Mouse (Mus musculus) intestine, embryonic 16.5 days (tissue): ENCODE data around the gene Iqcm. TPM values are rescaled to one million over a fixed set of nuclear protein-coding genes. Genes with fewer than 3 reads are reported as not detected.

Experiments used
- ATAC-seq: fragments of 200-750 bp; cut with Nextera tagmentation; 2 replicates; pipeline ENCODE4 v1.8.0; 2017; ENCODE audit warnings: moderate TSS enrichment, moderate library complexity
- H3K27ac ChIP-seq: fragments of 300-500 bp; sonication (generic); 2 replicates; pipeline ENCODE4 v1.5.1; 2014; ENCODE audit warnings: mild to moderate bottlenecking, low read length
- H3K27me3 ChIP-seq: fragments of 300-500 bp; sonication (generic); replicated peaks from 2 replicates; pipeline ENCODE4 v1.6.1; 2014; ENCODE audit warnings: low read length, control low read depth, mixed read lengths; ENCODE audit not compliant: control insufficient read depth, insufficient read depth
- H3K36me3 ChIP-seq: fragments of 300-500 bp; sonication (generic); 2 replicates; pipeline ENCODE4 v1.6.1; 2014; ENCODE audit warnings: low read length, control low read depth; ENCODE audit not compliant: control insufficient read depth, insufficient read depth
- H3K4me1 ChIP-seq: fragments of 300-500 bp; sonication (generic); 2 replicates; pipeline ENCODE4 v1.6.1; 2014; ENCODE audit warnings: low read length, control low read depth, mixed read lengths; ENCODE audit not compliant: control insufficient read depth, insufficient read depth
- H3K4me2 ChIP-seq: fragments of 300-500 bp; sonication (generic); 2 replicates; pipeline ENCODE4 v1.6.1; 2014; ENCODE audit warnings: low read depth, low read length, control low read depth
- H3K4me3 ChIP-seq: fragments of 300-500 bp; sonication (generic); 2 replicates; pipeline ENCODE4 v1.5.1; 2014; ENCODE audit warnings: mild to moderate bottlenecking, low read length
- H3K9ac ChIP-seq: fragments of 300-500 bp; sonication (generic); 2 replicates; pipeline ENCODE4 v1.6.1; 2014; ENCODE audit warnings: low read depth, low read length
- H3K9me3 ChIP-seq: fragments of 300-500 bp; sonication (generic); 2 replicates; pipeline ENCODE4 v1.6.1; 2016; ENCODE audit warnings: low read length, control low read depth; ENCODE audit not compliant: control insufficient read depth
- WGBS: fragments of 180-500 bp; shearing (Covaris S2); extraction: QIAGEN DNeasy Blood & Tissue Kit; methylation state at CpG from one replicate; pipeline ENCODE4 v1.1.7; 2014; 5-methylcytosine and 5-hydroxymethylcytosine counted together
- polyA plus RNA-seq: library from polyadenylated mRNA; unstranded; fragments of >200 nt; fragmentation: Nextera tagmentation; extraction: Ambion mirVana; gene quantifications from 2 replicates; pipeline ENCODE4 v1.2.1, GENCODE M21; 2015

Iqcm gene
- polyA plus RNA-seq, 1 experiment from 2014 or later = not detected

DNA sequence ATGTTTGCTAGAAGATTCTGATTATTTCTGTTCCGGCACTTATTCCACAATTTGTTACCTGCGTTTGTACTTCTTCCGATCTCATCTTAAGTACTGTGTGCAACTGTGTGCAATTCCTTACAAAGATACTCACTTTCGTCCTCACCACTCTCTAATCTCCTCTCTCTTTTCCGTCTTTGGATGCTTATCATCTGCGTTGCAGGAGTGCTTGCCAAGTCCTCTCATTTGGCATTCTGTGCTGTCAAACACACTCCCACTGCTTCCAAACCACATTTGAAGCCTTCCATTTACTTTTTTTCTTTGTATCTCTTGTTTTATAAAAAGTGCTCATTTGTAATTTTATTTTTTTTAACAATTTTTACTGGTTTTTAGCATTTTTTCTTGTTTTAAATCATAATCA, 210.8 kb downstream of the Iqcm start:
- H3K36me3 ChIP-seq = no peaks in the 10 kb centered on the region

GRCm38 (mm10) chr8:75746561-75746960, 298.1 kb downstream of the Iqcm start:
- 82% methylated on average over 3 of the region's 3 CpGs for WGBS
- Histone ChIP-seq H3K9me3 (no peaks in the 10 kb centered on the region), H3K27me3 (no peaks in the 10 kb centered on the region), H3K27ac (no peak overlapping the region), H3K36me3 (no peaks in the 10 kb centered on the region), H3K4me3 (no peak overlapping the region), H3K4me2 (no peak overlapping the region), H3K9ac (no peak overlapping the region), H3K4me1 (no peaks in the 10 kb centered on the region)
- no peak for ATAC-seq

More for the DNA sequence above, 210.8 kb downstream of the Iqcm start:
- H3K9me3 ChIP-seq = no peaks in the 10 kb centered on the region
- no peak overlapping the region for H3K27ac ChIP-seq
- no peaks in the 10 kb centered on the region for H3K27me3 ChIP-seq
- H3K4me1 ChIP-seq = no peaks in the 10 kb centered on the region
- WGBS = 81% methylated on average over 6 of the region's 6 CpGs
- H3K4me3 ChIP-seq = no peak overlapping the region
- ATAC-seq = no peak
- H3K9ac ChIP-seq = no peak overlapping the region
- no peak overlapping the region for H3K4me2 ChIP-seq

DNA sequence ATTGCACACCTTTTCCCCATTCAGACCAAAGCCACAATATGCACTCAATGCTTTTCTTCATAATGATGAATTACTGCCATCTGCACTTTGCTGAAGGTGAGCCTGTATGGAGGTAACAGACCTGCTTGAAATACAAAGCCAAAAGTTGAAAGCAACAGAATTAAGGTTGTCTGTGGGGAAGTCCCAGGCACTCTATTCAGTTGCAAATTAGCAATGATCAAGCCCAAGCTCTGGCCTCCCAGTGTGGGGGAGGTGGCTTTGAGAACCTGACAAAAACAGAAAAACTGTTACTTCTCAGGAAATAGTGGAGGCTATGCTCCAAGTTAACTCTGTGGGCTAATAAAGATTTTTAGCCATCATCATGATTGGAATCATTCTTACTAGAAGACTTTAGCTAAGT, 307.1 kb downstream of the Iqcm start:
- H3K9ac ChIP-seq = no peak overlapping the region
- no peaks in the 10 kb centered on the region for H3K36me3 ChIP-seq
- H3K27ac ChIP-seq = no peak overlapping the region
- H3K4me1 ChIP-seq = no peaks in the 10 kb centered on the region
- no peaks in the 10 kb centered on the region for H3K9me3 ChIP-seq
- no peak for ATAC-seq
- H3K4me2 ChIP-seq = no peak overlapping the region
- H3K4me3 ChIP-seq = no peak overlapping the region
- H3K27me3 ChIP-seq = no peaks in the 10 kb centered on the region

GRCm38 (mm10) chr8:75828468-75829132, 380.1 kb downstream of the Iqcm start:
- Histone ChIP-seq H3K4me2 (no peak overlapping the region), H3K27me3 (no peaks in the 10 kb centered on the region), H3K27ac (no peak overlapping the region), H3K9ac (no peak overlapping the region), H3K9me3 (no peaks in the 10 kb centered on the region), H3K4me1 (no peaks in the 10 kb centered on the region), H3K36me3 (no peaks in the 10 kb centered on the region), H3K4me3 (no peak overlapping the region)
- no peak for ATAC-seq
- 73% methylated on average over 4 of the region's 4 CpGs for WGBS

DNA sequence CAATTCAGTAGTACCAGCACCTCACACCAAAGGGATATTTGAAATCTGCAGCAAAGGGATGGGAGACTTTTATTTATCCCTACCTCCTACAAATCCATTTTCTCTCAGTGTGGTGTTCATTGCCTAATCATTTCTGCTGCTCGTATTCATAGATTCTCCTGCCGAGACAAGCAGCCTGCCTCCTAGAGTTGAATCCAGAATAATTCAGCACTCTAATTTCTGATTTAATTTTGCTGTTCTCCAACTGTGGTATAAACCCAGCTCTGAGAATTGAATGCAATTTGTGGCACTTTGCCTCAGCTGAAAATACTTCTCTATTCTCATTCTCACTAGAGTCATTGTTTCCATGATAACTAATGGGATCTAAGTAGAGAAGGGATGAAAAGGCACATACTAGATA, 386.8 kb downstream of the Iqcm start:
- H3K27me3 ChIP-seq = no peaks in the 10 kb centered on the region
- no peaks in the 10 kb centered on the region for H3K36me3 ChIP-seq
- H3K4me3 ChIP-seq = no peak overlapping the region
- H3K4me1 ChIP-seq = no peaks in the 10 kb centered on the region
- H3K9ac ChIP-seq = no peak overlapping the region
- H3K9me3 ChIP-seq = no peaks in the 10 kb centered on the region
- WGBS = 76% methylated on average over 2 of the region's 2 CpGs
- H3K4me2 ChIP-seq = no peak overlapping the region
- ATAC-seq = no peak
- no peak overlapping the region for H3K27ac ChIP-seq

DNA sequence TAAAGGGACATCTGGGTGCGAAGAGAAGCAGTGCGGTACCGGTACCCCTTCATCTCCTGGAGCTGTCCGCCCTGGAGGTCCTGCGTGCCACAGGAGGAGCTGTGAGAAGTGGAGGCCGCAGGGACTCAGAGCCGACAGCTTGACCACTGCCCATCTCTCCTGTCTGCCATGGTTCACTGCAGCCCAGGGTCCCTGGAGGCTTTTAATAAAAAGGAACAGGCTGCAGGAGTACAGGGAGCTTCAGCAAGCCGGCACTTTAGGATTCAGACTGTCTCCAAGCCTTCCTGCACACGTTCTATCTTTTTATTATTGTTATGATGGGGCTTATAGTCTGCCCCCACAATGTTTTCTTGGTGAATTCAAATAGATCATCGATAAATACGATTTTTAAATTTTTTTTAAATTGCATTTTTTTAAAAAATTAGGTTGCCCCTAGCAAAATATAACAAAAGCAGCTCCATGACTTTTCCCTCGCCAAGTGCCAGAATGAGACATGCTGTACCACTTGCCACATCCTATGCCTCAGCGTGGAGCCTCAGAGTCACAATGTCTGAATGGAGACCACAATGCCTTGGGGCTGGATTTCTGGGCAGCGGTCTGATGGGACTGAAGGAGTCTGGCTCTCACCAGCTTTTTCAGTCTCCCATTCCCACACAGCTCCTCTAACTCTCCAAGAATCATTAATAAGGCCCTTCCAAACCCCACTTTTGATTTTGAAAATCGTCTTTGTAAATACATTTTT, 469.3 kb downstream of the Iqcm start:
- WGBS = 76% methylated on average over 15 of the region's 15 CpGs
- Histone ChIP-seq H3K27ac (no peak overlapping the region), H3K36me3 (no peaks in the 10 kb centered on the region), H3K4me2 (no peak overlapping the region), H3K4me1 (no peaks in the 10 kb centered on the region), H3K4me3 (no peak overlapping the region), H3K27me3 (no peaks in the 10 kb centered on the region), H3K9ac (no peak overlapping the region), H3K9me3 (no peaks in the 10 kb centered on the region)
- no peak for ATAC-seq

DNA sequence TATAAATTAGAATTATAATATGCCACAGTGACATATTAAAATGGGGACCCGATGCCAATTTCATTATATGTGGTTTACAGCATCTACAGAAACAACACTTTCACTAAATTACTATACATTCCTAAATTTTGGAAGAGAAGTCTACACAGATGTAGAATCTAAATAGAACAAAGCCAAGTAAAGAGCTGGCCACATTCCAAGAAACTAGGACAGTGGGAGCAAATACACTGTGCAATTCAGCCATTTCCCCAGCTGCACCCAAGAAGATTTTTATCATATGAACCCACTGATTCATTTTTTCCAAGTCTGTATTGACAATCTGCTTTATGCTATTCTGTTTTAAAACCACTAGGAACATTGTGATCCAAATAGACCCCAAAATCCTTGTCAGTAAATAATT, 500.7 kb downstream of the Iqcm start:
- 78% methylated on average over 1 of the region's 1 CpGs for WGBS
- H3K27me3 ChIP-seq = no peaks in the 10 kb centered on the region
- no peak for ATAC-seq
- H3K9me3 ChIP-seq = no peaks in the 10 kb centered on the region
- no peak overlapping the region for H3K4me3 ChIP-seq
- H3K9ac ChIP-seq = no peak overlapping the region
- H3K27ac ChIP-seq = no peak overlapping the region
- no peaks in the 10 kb centered on the region for H3K36me3 ChIP-seq
- no peaks in the 10 kb centered on the region for H3K4me1 ChIP-seq
- no peak overlapping the region for H3K4me2 ChIP-seq

DNA sequence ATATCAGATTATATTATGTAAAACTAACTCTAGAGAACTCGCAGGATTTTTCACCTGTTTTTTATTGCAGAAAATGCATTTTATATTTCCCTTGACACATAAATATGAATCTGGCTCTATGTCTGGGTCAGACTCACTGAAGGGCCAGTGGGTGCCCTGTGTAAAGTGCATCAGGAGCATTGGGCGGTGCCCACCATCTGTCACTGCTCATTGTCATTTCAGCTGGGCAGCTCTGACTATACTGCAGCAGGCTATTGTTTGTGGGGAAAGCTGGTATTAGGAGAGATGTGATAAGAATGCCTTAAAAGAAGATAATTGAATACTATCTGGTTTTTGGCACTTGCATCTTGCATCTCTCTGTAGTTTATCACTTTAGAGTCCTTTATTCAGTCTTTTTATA, 507.5 kb downstream of the Iqcm start:
- Histone ChIP-seq H3K9ac (no peak overlapping the region), H3K27me3 (no peaks in the 10 kb centered on the region), H3K4me1 (no peaks in the 10 kb centered on the region), H3K27ac (no peak overlapping the region), H3K4me2 (no peak overlapping the region), H3K9me3 (no peaks in the 10 kb centered on the region), H3K36me3 (no peaks in the 10 kb centered on the region), H3K4me3 (no peak overlapping the region)
- no peak for ATAC-seq
- WGBS = 89% methylated on average over 2 of the region's 2 CpGs

DNA sequence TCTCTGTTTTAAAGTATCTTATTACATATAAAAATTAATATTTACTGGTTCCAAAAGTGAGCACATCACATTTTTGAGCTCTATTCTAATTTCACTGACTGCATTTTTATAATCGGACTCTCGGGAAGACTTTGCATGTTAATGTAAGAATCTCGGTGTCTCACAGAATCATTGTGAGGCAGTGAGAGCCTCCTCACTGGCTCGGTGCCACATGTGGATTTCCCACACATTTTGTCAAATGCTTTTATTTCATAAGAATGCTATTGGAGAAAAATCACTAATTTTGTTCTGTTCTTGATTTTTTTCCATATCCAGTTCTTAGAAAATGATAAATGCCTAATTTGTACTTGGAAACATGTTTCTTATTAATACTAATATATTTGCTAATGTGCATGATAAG, 570.0 kb downstream of the Iqcm start:
- Histone ChIP-seq H3K9me3 (no peaks in the 10 kb centered on the region), H3K4me1 (no peaks in the 10 kb centered on the region), H3K36me3 (no peaks in the 10 kb centered on the region), H3K27ac (no peak overlapping the region), H3K4me3 (no peak overlapping the region), H3K9ac (no peak overlapping the region), H3K27me3 (no peaks in the 10 kb centered on the region), H3K4me2 (no peak overlapping the region)
- WGBS = 85% methylated on average over 4 of the region's 4 CpGs
- no peak for ATAC-seq
